In the genomic region with DNA sequence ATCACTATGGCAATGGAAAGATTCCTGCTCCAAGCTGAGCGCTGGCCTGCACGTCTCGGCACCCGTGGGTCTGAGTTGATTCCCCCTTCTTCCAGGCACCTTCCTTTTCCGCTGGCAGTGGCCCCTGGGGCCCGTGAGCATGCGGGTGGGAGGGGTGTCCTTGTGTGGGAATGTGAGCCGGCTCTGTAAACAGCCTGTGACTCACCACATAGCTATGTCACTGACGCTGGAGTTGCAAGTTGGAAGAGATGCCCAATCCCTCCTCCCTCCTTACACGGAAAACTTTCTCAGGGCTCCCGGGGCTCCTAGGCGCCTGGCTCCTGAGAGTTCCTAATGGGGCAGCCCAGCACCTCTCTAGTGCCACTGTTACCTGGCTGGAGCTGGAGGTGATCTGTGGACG, we compare ENCODE assay signal across 8 mouse cellular contexts. TPM values are rescaled to one million over a fixed set of nuclear protein-coding genes. Genes with fewer than 3 reads are reported as not detected.
DNase-seq lines count a peak whose midpoint lies in the region; ATAC-seq and TF ChIP-seq lines count a peak whose summit lies in the region.

No protein-coding gene starts in this region.

- peak; percentile 20; the same call in 1 of the 2 replicates for ATAC-seq in hindbrain, embryonic 11.5 days (ENCODE audit: low FRiP score)
- ATAC-seq in stomach, embryonic 15.5 days (ENCODE audit: insufficient read depth, low FRiP score, low read depth) = peak; percentile 67

- H3K36me3 ChIP-seq in spleen, adult 2 months (ENCODE audit: control insufficient read depth, insufficient read depth, low read length) = peaks cover 28% of the 10 kb centered on the region
- 0 out of 2 replicates have a peak, but pooled peaks cover 3% of the 10 kb centered on the region for H3K36me3 ChIP-seq in hindbrain, embryonic 11.5 days (ENCODE audit: control insufficient read depth, insufficient read depth, low read length)
- H3K36me3 ChIP-seq in stomach, embryonic 15.5 days = peaks cover 21% of the 10 kb centered on the region; the same call in 1 of the 2 replicates

- H3K4me1 ChIP-seq in spleen, adult 2 months (ENCODE audit: control insufficient read depth, insufficient read depth, insufficient read length) = peaks cover 33% of the 10 kb centered on the region
- peaks cover 18% of the 10 kb centered on the region for H3K4me1 ChIP-seq in hindbrain, embryonic 11.5 days (replicated peaks; ENCODE audit: control insufficient read depth, insufficient read depth, low read length)
- H3K4me1 ChIP-seq in stomach, embryonic 15.5 days = peaks cover 62% of the 10 kb centered on the region

- peak overlapping the region; percentile 20; the same call in 1 of the 2 replicates for H3K4me2 ChIP-seq in hindbrain, embryonic 11.5 days (replicated peaks; ENCODE audit: low read depth, low read length)
- peak overlapping the region; percentile 49 for H3K4me2 ChIP-seq in stomach, embryonic 15.5 days

- no peak for TF ChIP-seq CTCF in spleen, adult 2 months (IDR thresholded peaks at IDR 0.05; ENCODE audit: extremely low read depth, insufficient read depth, insufficient read length, insufficient replicate concordance)

- 76% methylated on average over 13 of the region's 13 CpGs for WGBS in spleen, adult 2 months
- WGBS in hindbrain, embryonic 11.5 days = 15% methylated on average over 13 of the region's 13 CpGs
- WGBS in stomach, embryonic 15.5 days = 10% methylated on average over 13 of the region's 13 CpGs

- H3K27me3 ChIP-seq in spleen, adult 2 months (ENCODE audit: control insufficient read depth, insufficient read depth, low read length) = no peaks in the 10 kb centered on the region
- H3K27me3 ChIP-seq in hindbrain, embryonic 11.5 days (ENCODE audit: control insufficient read depth, insufficient read depth, low read length) = peaks cover 3% of the 10 kb centered on the region; the same call in 1 of the 2 replicates
- no peaks in the 10 kb centered on the region for H3K27me3 ChIP-seq in stomach, embryonic 15.5 days (replicated peaks)

- DNase-seq in spleen, adult 2 months (ENCODE audit: low read depth in 1 of 2, low spot score in 2 of 2) = no peak
- no peak for DNase-seq in spleen, adult 18-20 months
- DNase-seq in frontal cortex, adult 2 months (ENCODE audit: extremely low spot score in 1 of 2, low spot score in 1 of 2) = peak; percentile 33 to 78
- peak; percentile 40 for DNase-seq in hindbrain, embryonic 11.5 days (ENCODE audit: low spot score)
- peak; percentile 39 to 68 for DNase-seq in left cerebral cortex, adult 9 months (ENCODE audit: low spot score in 2 of 2)
- peak; percentile 90 to 94 for DNase-seq in lung, postnatal 4 days
- no peak for DNase-seq in thymus, postnatal 4 days

- peak overlapping the region; percentile 12; the same call in 1 of the 2 replicates for H3K9ac ChIP-seq in hindbrain, embryonic 11.5 days (ENCODE audit: low read depth, low read length)
- no peak overlapping the region for H3K9ac ChIP-seq in stomach, embryonic 15.5 days

- no peaks in the 10 kb centered on the region for H3K9me3 ChIP-seq in hindbrain, embryonic 11.5 days (ENCODE audit: control insufficient read depth, low read length)
- H3K9me3 ChIP-seq in stomach, embryonic 15.5 days = no peaks in the 10 kb centered on the region

- no peak for TF ChIP-seq POLR2A in spleen, adult 2 months (IDR thresholded peaks at IDR 0.05; ENCODE audit: low read depth, low read length)

- H3K4me3 ChIP-seq in spleen, adult 2 months (ENCODE audit: extremely low read depth, insufficient read depth, insufficient read length) = no peak overlapping the region
- no peak overlapping the region for H3K4me3 ChIP-seq in hindbrain, embryonic 11.5 days (ENCODE audit: low read depth, low read length)
- H3K4me3 ChIP-seq in stomach, embryonic 15.5 days (replicated peaks) = peak overlapping the region; percentile 10

- H3K27ac ChIP-seq in spleen, adult 2 months (ENCODE audit: insufficient read depth, low read length) = peak overlapping the region; percentile 34; the same call in 1 of the 2 replicates
- H3K27ac ChIP-seq in hindbrain, embryonic 11.5 days (ENCODE audit: low read depth, low read length) = peak overlapping the region; percentile 60
- H3K27ac ChIP-seq in stomach, embryonic 15.5 days = peak overlapping the region; percentile 73

RNA-seq across cellular contexts. Expression of a gene that starts 5.6 kb away (rescaled TPM):
- 26.8 and 29.7 TPM in 2 replicates for polyA plus RNA-seq in spleen, adult 2 months (2012; rRNA removed)
- polyA plus RNA-seq in frontal cortex, adult 2 months (2012; rRNA removed) = 6.9 and 7.3 TPM in 2 replicates
- polyA plus RNA-seq in hindbrain, embryonic 11.5 days (2014; fragmentation: Nextera tagmentation; extraction: Ambion mirVana) = 5.2 and 6.3 TPM in 2 replicates
- polyA plus RNA-seq in stomach, embryonic 15.5 days (2015; fragmentation: Nextera tagmentation; extraction: Ambion mirVana) = 16.1 and 18.3 TPM in 2 replicates

RNA-seq across cellular contexts. Expression of a gene that starts 21.4 kb away (rescaled TPM):
- polyA plus RNA-seq in spleen, adult 2 months (2012; rRNA removed) = 72.1 and 85.4 TPM in 2 replicates
- 70.4 and 73.5 TPM in 2 replicates for polyA plus RNA-seq in frontal cortex, adult 2 months (2012; rRNA removed)
- polyA plus RNA-seq in hindbrain, embryonic 11.5 days (2014; fragmentation: Nextera tagmentation; extraction: Ambion mirVana) = 26.3 and 28.3 TPM in 2 replicates
- 19.2 and 21.3 TPM in 2 replicates for polyA plus RNA-seq in stomach, embryonic 15.5 days (2015; fragmentation: Nextera tagmentation; extraction: Ambion mirVana)

RNA-seq across cellular contexts. Expression of a gene that starts 22.8 kb away (rescaled TPM):
- 3.1 and 3.3 TPM in 2 replicates for polyA plus RNA-seq in spleen, adult 2 months (2012; rRNA removed)
- polyA plus RNA-seq in frontal cortex, adult 2 months (2012; rRNA removed) = 0.10 and 0.34 TPM in 2 replicates
- 1.1 and 1.2 TPM in 2 replicates for polyA plus RNA-seq in hindbrain, embryonic 11.5 days (2014; fragmentation: Nextera tagmentation; extraction: Ambion mirVana)
- 27.8 and 32.3 TPM in 2 replicates for polyA plus RNA-seq in stomach, embryonic 15.5 days (2015; fragmentation: Nextera tagmentation; extraction: Ambion mirVana)

RNA-seq across cellular contexts. Expression of a gene that starts 29.3 kb away (rescaled TPM):
- polyA plus RNA-seq in spleen, adult 2 months (2012; rRNA removed) = not detected in 2 replicates
- not detected in 2 replicates for polyA plus RNA-seq in frontal cortex, adult 2 months (2012; rRNA removed)
- polyA plus RNA-seq in hindbrain, embryonic 11.5 days (2014; fragmentation: Nextera tagmentation; extraction: Ambion mirVana) = not detected in 2 replicates
- polyA plus RNA-seq in stomach, embryonic 15.5 days (2015; fragmentation: Nextera tagmentation; extraction: Ambion mirVana) = not detected in 2 replicates

RNA-seq across cellular contexts. Expression of a gene that starts 29.8 kb away (rescaled TPM):
- polyA plus RNA-seq in spleen, adult 2 months (2012; rRNA removed) = 15.5 and 23.9 TPM in 2 replicates
- 29.9 and 32.5 TPM in 2 replicates for polyA plus RNA-seq in frontal cortex, adult 2 months (2012; rRNA removed)
- 74.5 and 77.3 TPM in 2 replicates for polyA plus RNA-seq in hindbrain, embryonic 11.5 days (2014; fragmentation: Nextera tagmentation; extraction: Ambion mirVana)
- polyA plus RNA-seq in stomach, embryonic 15.5 days (2015; fragmentation: Nextera tagmentation; extraction: Ambion mirVana) = 73.5 and 74.9 TPM in 2 replicates

Comparison
In these comparisons a context has a peak if more than half of its experiments do, and no peak if none do; other contexts are left out.
1. DNase-seq: peak in frontal cortex, adult 2 months (2 of 2), hindbrain, embryonic 11.5 days (single experiment), left cerebral cortex, adult 9 months (2 of 2) and lung, postnatal 4 days (2 of 2); none in spleen, adult 2 months (0 of 2), spleen, adult 18-20 months (0 of 2) and thymus, postnatal 4 days (single experiment).
2. Peak in every context shown above with its lines, with median percentiles within 50 percentile points of each other: H3K27ac ChIP-seq.